Mouse (Mus musculus): Measurements from ENCODE around the gene Nkx1-1. TPM values are rescaled to one million over a fixed set of nuclear protein-coding genes. Genes with fewer than 3 reads are reported as not detected.

Gene Nkx1-1
- not detected in 2 replicates for polyA plus RNA-seq (2015; fragmentation: Nextera tagmentation; extraction: Ambion mirVana)

DNA sequence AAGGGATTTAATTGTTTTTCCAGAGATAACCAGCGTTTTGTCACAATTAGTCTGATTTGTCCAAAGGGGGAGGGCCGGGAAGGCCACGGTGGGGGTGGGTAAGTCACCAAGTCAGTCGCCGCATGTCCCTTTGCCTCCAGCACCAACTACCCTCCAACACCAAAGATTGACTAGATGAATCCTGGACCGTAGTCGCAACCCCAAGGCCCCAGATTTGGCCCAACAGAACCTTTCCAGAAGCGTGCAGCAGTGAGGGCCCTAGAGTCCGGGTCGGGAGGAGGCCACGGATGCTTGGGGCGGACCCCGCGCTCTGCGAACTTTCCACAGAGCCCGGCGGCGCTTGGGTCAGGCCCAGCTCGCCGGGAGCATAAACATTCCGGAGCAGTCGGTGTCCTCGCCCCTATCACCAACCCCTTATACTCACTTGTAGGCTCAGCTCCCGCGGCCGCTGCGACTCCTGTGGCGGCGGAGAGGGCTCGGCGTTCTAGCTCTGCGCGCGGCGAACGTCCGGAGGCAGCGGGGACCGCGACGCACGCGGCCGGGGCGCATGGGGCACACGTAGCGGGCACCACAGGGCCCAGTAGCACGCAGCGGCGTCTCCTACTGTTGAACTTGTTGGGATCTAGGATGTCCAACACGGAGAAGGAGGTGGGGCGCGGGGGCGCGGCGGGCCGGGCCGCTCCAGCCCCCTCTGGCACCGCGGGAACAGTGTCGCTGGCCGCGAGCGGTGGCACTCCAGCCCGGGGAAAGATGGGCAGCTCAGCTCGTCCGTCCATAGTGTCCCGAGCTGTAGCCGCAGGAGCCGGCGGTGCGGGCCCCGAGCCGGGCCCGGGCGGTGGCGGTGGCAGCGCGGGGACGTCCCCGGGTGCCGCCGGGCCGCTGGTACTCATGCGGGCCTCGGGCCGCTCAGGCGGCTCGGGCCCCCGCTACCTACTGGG is at the start of gene Nkx1-1:
Gene Nkx1-1, minus strand, starts transcription at position 776 of the 938 bp plus-strand sequence.
- Histone ChIP-seq H3K4me2 (peak within 1 kb of the TSS; percentile 23), H3K27ac (replicated peaks) (no peak within 1 kb of the TSS), H3K4me3 (replicated peaks) (peak within 1 kb of the TSS; percentile 18), H3K9me3 (replicated peaks) (no peaks in the 10 kb centered on the region), H3K36me3 (replicated peaks) (no peaks in the 10 kb centered on the region), H3K27me3 (peaks cover 100% of the 10 kb centered on the region), H3K9ac (no peak within 1 kb of the TSS), H3K4me1 (replicated peaks) (peaks cover 18% of the 10 kb centered on the region)
- no peak for ATAC-seq (ENCODE audit: insufficient read depth)
- WGBS (ENCODE audit: insufficient replicate concordance), result 1% methylated on average over 90 of the region's 90 CpGs

DNA sequence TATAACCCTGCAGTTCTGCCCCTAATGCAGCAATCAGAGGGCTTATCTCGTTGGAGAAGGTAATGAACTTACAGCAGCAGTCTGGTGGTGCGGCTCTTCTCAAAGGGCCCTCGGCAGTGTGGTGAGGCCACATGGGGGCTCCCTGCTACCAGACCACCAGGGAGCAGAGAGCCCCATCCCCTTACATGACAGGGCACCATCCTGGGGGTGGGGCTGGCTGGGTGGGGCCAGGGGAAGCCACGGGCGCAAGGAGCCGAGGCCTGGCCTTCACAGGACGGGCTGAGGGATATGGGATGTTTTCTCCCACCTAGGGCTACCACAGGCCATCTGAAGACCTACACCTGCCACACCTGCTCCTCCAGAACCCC is 47.5 kb upstream of the Nkx1-1 start:
- Histone ChIP-seq H3K27ac (replicated peaks) (no peak overlapping the region), H3K4me3 (replicated peaks) (no peak overlapping the region), H3K9ac (no peak overlapping the region), H3K4me2 (no peak overlapping the region), H3K9me3 (replicated peaks) (no peaks in the 10 kb centered on the region), H3K36me3 (replicated peaks) (no peaks in the 10 kb centered on the region), H3K27me3 (no peaks in the 10 kb centered on the region), H3K4me1 (replicated peaks) (no peaks in the 10 kb centered on the region)
- 28% methylated on average over 7 of the region's 7 CpGs for WGBS (ENCODE audit: insufficient replicate concordance)
- ATAC-seq (ENCODE audit: insufficient read depth), result no peak

DNA sequence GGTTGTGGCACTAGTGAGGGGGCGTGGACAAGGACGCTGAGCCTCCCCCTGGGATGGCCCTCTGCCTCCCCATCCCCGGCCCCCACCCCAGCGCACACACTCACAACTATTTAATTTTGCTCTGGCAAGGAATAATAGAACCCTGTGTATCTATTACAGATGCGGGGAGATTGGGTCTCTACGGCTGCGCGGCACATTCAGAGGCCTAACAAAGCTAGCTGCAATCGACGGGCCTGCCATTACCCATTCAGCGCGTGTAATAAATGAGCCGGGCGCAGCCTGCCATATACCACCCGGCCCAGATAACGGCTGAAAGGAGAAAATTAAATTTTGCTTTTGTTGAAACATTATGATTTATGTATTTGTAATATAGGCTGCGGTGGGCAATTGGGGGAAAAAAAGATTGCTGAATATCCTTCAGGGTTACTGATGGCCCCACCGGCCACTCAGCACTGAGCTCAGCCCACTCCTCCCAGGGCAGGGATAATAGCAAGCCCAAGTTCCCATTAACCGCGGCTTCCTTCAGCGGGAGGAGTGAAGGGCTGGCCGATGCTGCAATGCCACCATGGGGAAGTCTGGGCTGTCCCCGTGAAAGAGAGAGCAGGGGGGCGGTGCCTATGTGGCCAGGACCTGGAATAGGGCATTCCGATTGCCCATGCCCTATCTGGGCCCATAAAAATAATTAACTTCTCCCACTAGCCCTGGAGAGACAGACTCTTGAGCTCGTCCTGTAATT is 47.0 kb upstream of the Nkx1-1 start:
- Histone ChIP-seq H3K4me2 (no peak overlapping the region), H3K27me3 (no peaks in the 10 kb centered on the region), H3K27ac (replicated peaks) (no peak overlapping the region), H3K4me3 (replicated peaks) (no peak overlapping the region), H3K4me1 (replicated peaks) (no peaks in the 10 kb centered on the region), H3K9ac (no peak overlapping the region), H3K36me3 (replicated peaks) (no peaks in the 10 kb centered on the region), H3K9me3 (replicated peaks) (no peaks in the 10 kb centered on the region)
- ATAC-seq (ENCODE audit: insufficient read depth), result no peak
- WGBS (ENCODE audit: insufficient replicate concordance), result 57% methylated on average over 26 of the region's 26 CpGs

DNA sequence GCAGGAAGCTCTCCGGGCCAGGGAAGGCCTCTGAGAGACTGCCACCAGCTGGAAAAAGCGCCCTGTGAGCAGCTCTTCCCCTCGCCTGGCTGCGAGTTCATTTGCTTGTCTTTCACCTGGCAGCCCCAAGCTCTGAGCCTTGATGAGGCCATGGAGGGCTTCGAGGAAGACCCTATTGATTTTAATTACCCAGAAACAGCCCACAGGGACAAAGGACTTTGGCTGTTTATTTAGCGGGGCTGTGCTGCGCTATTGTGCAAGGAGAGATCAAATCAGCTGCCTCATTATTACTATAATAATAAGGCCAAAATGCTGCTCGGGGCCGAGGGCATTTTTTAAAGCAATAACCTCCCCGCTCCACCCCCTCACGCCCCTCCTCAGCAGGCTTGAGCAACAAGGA is 31.7 kb upstream of the Nkx1-1 start:
- Histone ChIP-seq H3K9me3 (replicated peaks) (no peaks in the 10 kb centered on the region), H3K27ac (replicated peaks) (no peak overlapping the region)
- ATAC-seq (ENCODE audit: insufficient read depth), result no peak

DNA sequence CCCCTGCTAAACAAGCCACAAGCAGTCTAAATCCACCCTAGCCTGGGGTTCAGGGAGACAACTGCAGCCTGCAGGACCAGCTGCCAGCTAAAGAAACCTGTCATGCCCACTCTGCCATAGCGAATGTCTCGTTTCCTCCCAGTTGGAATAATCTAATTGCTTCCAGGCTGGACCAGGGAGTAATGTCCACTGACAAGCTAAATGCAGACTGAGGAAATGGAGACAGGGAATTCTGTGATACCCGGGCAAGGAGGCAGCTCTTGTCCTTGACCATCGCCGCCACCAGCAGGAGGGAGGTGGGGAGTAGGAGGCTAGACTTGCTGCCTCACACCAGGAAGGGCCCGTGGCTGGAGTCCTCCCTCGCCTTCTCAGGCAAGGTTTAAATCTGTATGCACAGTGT is 30.6 kb upstream of the Nkx1-1 start:
- Histone ChIP-seq H3K4me2 (no peak overlapping the region), H3K4me1 (replicated peaks) (no peaks in the 10 kb centered on the region), H3K36me3 (replicated peaks) (no peaks in the 10 kb centered on the region), H3K27me3 (no peaks in the 10 kb centered on the region), H3K4me3 (replicated peaks) (no peak overlapping the region), H3K9me3 (replicated peaks) (no peaks in the 10 kb centered on the region), H3K27ac (replicated peaks) (no peak overlapping the region), H3K9ac (no peak overlapping the region)
- ATAC-seq (ENCODE audit: insufficient read depth), result no peak
- 53% methylated on average over 7 of the region's 7 CpGs for WGBS (ENCODE audit: insufficient replicate concordance)

More for the DNA sequence above, 31.7 kb upstream of the Nkx1-1 start:
- Histone ChIP-seq H3K27me3 (no peaks in the 10 kb centered on the region), H3K36me3 (replicated peaks) (no peaks in the 10 kb centered on the region), H3K4me1 (replicated peaks) (no peaks in the 10 kb centered on the region), H3K4me3 (replicated peaks) (no peak overlapping the region), H3K9ac (no peak overlapping the region), H3K4me2 (no peak overlapping the region)
- 44% methylated on average over 11 of the region's 11 CpGs for WGBS (ENCODE audit: insufficient replicate concordance)

DNA sequence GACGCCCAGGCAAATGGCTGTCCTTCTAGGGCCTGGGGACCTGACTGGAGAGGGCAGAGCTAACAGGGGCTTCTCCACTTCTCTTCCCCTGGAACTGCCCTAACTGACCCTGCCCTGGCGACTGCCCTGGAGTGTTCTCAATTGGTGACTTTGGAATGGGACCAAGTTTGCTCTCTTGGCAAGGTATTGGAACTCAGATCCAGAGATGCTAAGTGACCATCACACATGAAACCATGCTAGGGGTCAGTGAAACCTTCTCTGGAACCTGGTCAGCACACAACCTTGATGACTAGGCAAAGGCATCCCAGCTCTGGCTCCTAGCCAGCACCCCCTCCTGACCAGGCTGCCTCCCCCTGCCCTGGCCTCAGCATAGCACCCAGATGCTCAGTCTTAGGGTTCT is 25.3 kb upstream of the Nkx1-1 start:
- 54% methylated on average over 2 of the region's 2 CpGs for WGBS (ENCODE audit: insufficient replicate concordance)
- Histone ChIP-seq H3K27ac (replicated peaks) (no peak overlapping the region), H3K4me3 (replicated peaks) (no peak overlapping the region), H3K9me3 (replicated peaks) (no peaks in the 10 kb centered on the region), H3K9ac (no peak overlapping the region), H3K4me2 (no peak overlapping the region), H3K36me3 (replicated peaks) (no peaks in the 10 kb centered on the region), H3K27me3 (no peaks in the 10 kb centered on the region), H3K4me1 (replicated peaks) (no peaks in the 10 kb centered on the region)
- ATAC-seq (ENCODE audit: insufficient read depth), result no peak

DNA sequence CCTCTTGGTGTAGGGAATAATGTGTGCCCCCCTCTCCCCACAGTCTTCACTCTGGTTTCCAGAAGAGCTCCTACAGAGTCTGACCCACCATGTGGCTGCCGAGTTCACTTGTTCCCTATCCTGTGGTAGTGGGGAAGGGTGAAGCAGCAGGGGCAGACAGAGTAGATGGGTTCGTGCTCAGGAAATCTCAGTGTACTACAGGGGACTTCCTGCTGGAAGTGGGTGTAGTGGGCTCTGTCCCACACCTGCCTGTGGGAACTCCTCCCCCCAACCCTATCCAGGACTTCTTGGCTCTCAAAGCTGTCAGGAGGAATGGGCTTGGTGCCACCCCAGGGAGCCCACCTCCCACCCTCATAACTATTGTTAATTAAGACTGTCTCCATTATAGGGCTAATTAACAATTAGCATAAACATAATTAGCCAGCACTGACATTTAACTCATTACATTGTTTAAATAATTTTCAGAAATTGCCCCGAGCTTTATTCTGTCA is 24.4 kb upstream of the Nkx1-1 start:
- H3K9me3 ChIP-seq (replicated peaks), result no peaks in the 10 kb centered on the region
- WGBS (ENCODE audit: insufficient replicate concordance), result 34% methylated on average over 3 of the region's 3 CpGs
- no peak overlapping the region for H3K27ac ChIP-seq (replicated peaks)
- no peaks in the 10 kb centered on the region for H3K36me3 ChIP-seq (replicated peaks)
- no peak for ATAC-seq (ENCODE audit: insufficient read depth)
- no peak overlapping the region for H3K4me2 ChIP-seq
- H3K27me3 ChIP-seq, result no peaks in the 10 kb centered on the region
- no peak overlapping the region for H3K9ac ChIP-seq
- H3K4me1 ChIP-seq (replicated peaks), result no peaks in the 10 kb centered on the region
- no peak overlapping the region for H3K4me3 ChIP-seq (replicated peaks)

DNA sequence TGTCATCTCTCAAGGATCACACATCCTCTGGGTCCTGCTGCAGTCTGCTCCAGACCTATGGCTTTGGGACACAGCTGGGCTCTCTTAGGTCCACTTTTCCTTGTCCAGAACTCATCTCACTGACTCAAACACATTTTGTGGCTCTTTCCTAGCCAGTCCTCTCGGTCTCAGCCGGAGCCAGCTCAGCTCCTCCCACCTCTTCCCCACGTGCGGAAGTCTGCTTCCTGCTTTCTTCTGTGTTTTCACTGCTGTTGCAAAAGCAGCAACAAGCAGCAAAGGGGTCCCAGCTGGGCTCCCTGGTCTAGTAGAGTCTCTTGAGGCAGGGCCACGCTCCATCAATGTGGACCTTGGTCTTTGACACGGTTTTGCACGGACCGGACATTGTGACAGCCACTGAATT is 22.0 kb upstream of the Nkx1-1 start:
- Histone ChIP-seq H3K36me3 (replicated peaks) (no peaks in the 10 kb centered on the region), H3K27ac (replicated peaks) (no peak overlapping the region), H3K4me2 (no peak overlapping the region), H3K9me3 (replicated peaks) (no peaks in the 10 kb centered on the region), H3K27me3 (no peaks in the 10 kb centered on the region), H3K9ac (no peak overlapping the region), H3K4me1 (replicated peaks) (no peaks in the 10 kb centered on the region), H3K4me3 (replicated peaks) (no peak overlapping the region)
- WGBS (ENCODE audit: insufficient replicate concordance), result 28% methylated on average over 8 of the region's 8 CpGs
- no peak for ATAC-seq (ENCODE audit: insufficient read depth)

DNA sequence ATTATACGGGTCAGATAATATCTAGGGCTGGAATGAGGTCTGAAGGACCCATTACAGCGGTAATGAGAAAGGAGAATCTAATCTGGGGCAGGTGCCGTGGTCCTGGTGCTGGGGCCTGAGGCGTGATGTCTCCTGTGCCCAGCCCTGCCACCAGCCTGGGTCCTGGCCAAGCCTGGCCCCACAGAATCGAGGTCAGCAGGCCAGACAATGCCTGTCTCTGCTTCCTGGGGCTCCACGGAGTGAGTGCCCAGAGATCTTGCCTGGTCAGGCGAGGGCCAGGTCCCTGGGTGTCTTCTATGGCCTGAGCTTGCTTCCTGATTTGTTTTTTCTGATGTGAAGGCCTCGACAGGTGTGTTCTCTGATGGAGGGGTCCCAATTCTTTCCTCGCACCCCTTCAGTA is 10.0 kb upstream of the Nkx1-1 start:
- 31% methylated on average over 9 of the region's 9 CpGs for WGBS (ENCODE audit: insufficient replicate concordance)

DNA sequence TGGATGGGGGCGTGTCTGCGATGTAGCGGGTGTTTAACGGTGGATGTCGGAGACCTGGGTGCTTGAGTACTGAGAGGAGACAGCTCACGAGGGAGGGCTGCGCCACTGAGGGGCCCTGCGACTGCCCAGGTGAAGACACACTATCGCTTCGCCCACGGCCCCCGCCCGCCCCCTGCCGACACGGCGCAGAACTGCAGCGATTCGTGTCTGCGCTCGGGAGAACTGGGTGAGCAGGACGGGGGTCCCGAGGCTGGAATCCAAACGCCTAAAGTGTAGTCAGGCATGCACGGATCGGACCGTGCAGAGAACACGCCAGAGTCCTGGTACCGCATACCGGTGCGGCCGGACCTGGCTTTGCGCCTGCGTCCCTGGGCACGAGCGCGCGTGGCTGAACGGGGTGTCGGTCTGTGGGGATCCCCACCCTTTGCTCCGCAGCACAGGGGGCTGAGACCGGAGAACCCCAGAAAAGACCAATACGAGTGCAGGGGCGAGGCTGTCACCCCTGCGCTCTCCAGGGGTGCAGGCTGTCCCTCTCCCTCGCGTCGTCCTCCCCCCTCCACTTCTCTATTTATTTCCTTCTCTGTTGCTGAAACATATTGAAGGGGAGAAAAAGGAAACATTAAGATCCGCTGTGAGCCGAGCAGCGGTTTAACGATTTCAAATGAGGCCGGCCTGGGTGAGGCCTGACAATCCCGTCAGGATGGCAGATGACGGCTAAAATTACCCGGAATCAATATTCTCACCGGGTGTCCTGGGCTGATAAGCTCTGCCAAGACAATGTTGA is 9.3 kb upstream of the Nkx1-1 start:
- peak overlapping the region; percentile 78 for H3K4me2 ChIP-seq
- no peaks in the 10 kb centered on the region for H3K36me3 ChIP-seq (replicated peaks)
- no peaks in the 10 kb centered on the region for H3K9me3 ChIP-seq (replicated peaks)
- 2% methylated on average over 56 of the region's 56 CpGs for WGBS (ENCODE audit: insufficient replicate concordance)
- H3K9ac ChIP-seq, result no peak overlapping the region
- H3K4me1 ChIP-seq (replicated peaks), result peaks cover 15% of the 10 kb centered on the region
- peak; percentile 34; the same call in 1 of the 2 replicates for ATAC-seq (ENCODE audit: insufficient read depth)
- peaks cover 58% of the 10 kb centered on the region for H3K27me3 ChIP-seq
- peak overlapping the region; percentile 46 for H3K4me3 ChIP-seq (replicated peaks)
- no peak overlapping the region for H3K27ac ChIP-seq (replicated peaks)

More for the DNA sequence above, 10.0 kb upstream of the Nkx1-1 start:
- no peaks in the 10 kb centered on the region for H3K9me3 ChIP-seq (replicated peaks)
- H3K27me3 ChIP-seq, result peaks cover 52% of the 10 kb centered on the region
- no peak for ATAC-seq (ENCODE audit: insufficient read depth)
- no peak overlapping the region for H3K9ac ChIP-seq
- no peak overlapping the region for H3K4me3 ChIP-seq (replicated peaks)
- H3K36me3 ChIP-seq (replicated peaks), result no peaks in the 10 kb centered on the region
- H3K4me2 ChIP-seq, result peak overlapping the region; percentile 78; the same call in 1 of the 2 replicates
- H3K4me1 ChIP-seq (replicated peaks), result peaks cover 15% of the 10 kb centered on the region
- H3K27ac ChIP-seq (replicated peaks), result no peak overlapping the region
